Mouse (Mus musculus) kidney, adult 2 months (tissue): ENCODE data around the gene Egflam.

ENCODE experiments used
- CTCF ChIP-seq: fragments of 200-500 bp; conservative IDR thresholded peaks from 2 replicates; pipeline ENCODE4 v1.5.1; 2011; ENCODE audit warnings: low read depth, mild to moderate bottlenecking, control low read depth, low read length, moderate library complexity, mixed read lengths; ENCODE audit not compliant: insufficient read depth, insufficient read length
- POLR2A ChIP-seq: fragments of 200-500 bp; IDR thresholded peaks from one replicate; pipeline ENCODE4 v1.6.1; 2011; ENCODE audit warnings: low read depth, low read length, control low read depth

DNA sequence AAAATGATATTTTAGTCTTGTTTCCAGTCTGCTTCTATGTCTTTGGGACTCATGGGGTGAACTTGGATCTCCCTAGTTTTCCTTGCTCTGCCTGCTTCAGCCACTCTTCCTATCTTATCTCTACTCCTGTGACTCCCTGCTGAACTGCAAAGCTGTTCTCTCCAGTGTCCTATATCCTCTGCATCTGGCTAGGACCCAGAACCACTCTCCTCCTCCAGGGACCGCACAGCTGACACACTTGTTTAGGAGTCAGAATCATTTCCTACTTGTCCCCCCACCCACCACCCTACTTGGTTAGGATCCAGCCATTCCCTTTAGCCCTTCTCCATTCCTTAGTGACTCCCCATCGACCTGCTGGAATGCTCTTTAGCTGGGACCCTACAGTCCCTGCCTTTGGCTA lies 26.1 kb upstream of the Egflam start:
- TF ChIP-seq POLR2A (no peak), CTCF (no peak)
